Mouse (Mus musculus) hindbrain, postnatal 0 days (tissue): Measurements from ENCODE around the gene Gpr162. TPM values are rescaled to one million over a fixed set of nuclear protein-coding genes. Genes with fewer than 3 reads are reported as not detected.

Experiments used
- ATAC-seq: fragments of 200-750 bp; cut with Nextera tagmentation; 2 replicates; pipeline ENCODE4 v1.8.0; 2017; ENCODE audit warnings: mild to moderate bottlenecking, moderate TSS enrichment, moderate library complexity
- DNase-seq: peaks from one replicate; pipeline ENCODE4 v3.0.0-alpha.2; 2015; ENCODE audit warnings: low spot score
- H3K27ac ChIP-seq: fragments of 300-500 bp; sonication (generic); 2 replicates; pipeline ENCODE4 v1.5.1; 2014; ENCODE audit warnings: mild to moderate bottlenecking
- H3K27me3 ChIP-seq: fragments of 300-500 bp; sonication (generic); 2 replicates; pipeline ENCODE4 v1.6.1; 2014; ENCODE audit warnings: low read length, mixed read lengths; ENCODE audit not compliant: insufficient read depth
- H3K36me3 ChIP-seq: fragments of 300-500 bp; sonication (generic); 2 replicates; pipeline ENCODE4 v1.6.1; 2014; ENCODE audit warnings: low read length, mixed read lengths; ENCODE audit not compliant: insufficient read depth
- H3K4me1 ChIP-seq: fragments of 300-500 bp; sonication (generic); 2 replicates; pipeline ENCODE4 v1.6.1; 2014; ENCODE audit warnings: antibody characterized with exemption, low read length, mixed read lengths; ENCODE audit not compliant: insufficient read depth
- H3K4me2 ChIP-seq: fragments of 300-500 bp; sonication (generic); 2 replicates; pipeline ENCODE4 v1.6.1; 2014; ENCODE audit warnings: low read depth, mild to moderate bottlenecking, low read length, moderate library complexity, mixed read lengths
- H3K4me3 ChIP-seq: fragments of 300-500 bp; sonication (generic); 2 replicates; pipeline ENCODE4 v1.5.1; 2014; ENCODE audit warnings: low read length
- H3K9ac ChIP-seq: fragments of 300-500 bp; sonication (generic); replicated peaks from 2 replicates; pipeline ENCODE4 v1.6.1; 2014; ENCODE audit warnings: mild to moderate bottlenecking, low read length, moderate library complexity, mixed read lengths
- H3K9me3 ChIP-seq: fragments of 300-500 bp; sonication (generic); 2 replicates; pipeline ENCODE4 v1.6.1; 2016; ENCODE audit warnings: low read length, mixed read lengths
- CTCF ChIP-seq: IDR thresholded peaks from 2 replicates; pipeline ENCODE4 v1.5.1; 2016; ENCODE audit warnings: antibody characterized with exemption, control low read depth, low read depth
- WGBS: fragments of 180-500 bp; shearing (Covaris S2); extraction: QIAGEN DNeasy Blood & Tissue Kit; methylation state at CpG from one replicate; pipeline ENCODE4 v1.1.7; 2014; 5-methylcytosine and 5-hydroxymethylcytosine counted together
- polyA plus RNA-seq: library from polyadenylated mRNA; unstranded; fragments of >200 nt; fragmentation: Nextera tagmentation; extraction: Ambion mirVana; gene quantifications from 2 replicates; pipeline ENCODE4 v1.2.1, GENCODE M21; 2015
- total RNA-seq: library from RNA; depleted of rRNA; stranded (reverse); fragments of >200 nt; gene quantifications from 2 replicates; pipeline ENCODE4 v1.2.3, GENCODE M21; 2014

Gene Gpr162
- total and polyA plus RNA-seq, 2 experiments from 2014 or later = 31.9 to 194 TPM

DNA sequence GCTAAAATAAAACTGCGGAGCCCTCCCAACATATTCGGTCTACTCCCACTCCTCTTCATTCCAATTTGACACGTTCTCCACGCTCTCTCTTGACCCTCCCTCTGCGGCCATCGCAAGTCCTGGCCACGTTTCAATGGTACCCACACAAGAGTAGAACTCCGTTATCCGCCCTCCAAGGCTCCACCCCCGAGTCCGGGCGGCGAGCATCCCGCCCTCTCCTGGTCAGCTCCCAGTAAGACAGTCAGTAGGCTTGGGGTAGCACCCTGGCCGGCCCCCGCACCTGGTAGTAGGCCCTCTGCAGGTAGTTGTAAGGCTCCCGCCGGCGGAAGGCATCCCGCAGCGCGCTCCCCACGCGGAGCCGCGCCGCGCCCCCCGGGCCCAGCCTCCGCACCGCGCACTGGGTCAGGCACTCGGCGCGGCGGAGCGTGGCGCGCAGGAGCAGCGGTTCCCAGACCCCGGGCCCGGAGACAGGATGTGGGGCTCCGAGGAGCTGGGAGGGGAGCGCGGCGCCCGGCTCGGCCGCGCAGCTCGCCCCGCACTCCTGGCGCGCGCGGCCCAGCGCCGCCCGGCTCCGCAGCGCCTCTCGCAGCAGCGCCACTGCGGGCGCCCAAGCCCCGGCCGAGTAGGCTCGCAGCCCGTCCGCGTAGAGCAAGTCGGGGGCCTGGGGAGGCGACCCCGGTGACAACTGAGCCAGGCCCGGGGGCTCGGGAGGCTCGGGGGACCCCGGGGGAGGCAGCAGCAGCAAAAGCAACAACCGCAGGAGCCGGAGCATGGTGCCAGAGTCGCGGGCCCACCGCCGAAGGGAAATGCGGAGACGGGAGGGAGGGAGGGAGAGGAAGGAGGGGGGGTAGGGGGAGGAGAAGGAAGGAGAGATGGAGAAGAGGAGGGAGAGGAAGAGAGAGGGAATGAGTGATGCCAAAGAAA, 6.6 kb downstream of the Gpr162 start, which contains the start of gene P3h3:
Gene P3h3, minus strand, starts transcription at position 837 of the 924 bp plus-strand sequence.
- WGBS = under 1% methylated on average over 83 of the region's 86 CpGs
- H3K27ac ChIP-seq = peak within 1 kb of the TSS; percentile 98
- TF ChIP-seq CTCF = peak; percentile 81
- H3K9me3 ChIP-seq = no peaks in the 10 kb centered on the region
- no peaks in the 10 kb centered on the region for H3K27me3 ChIP-seq
- DNase-seq (peak; percentile 93), ATAC-seq (peak; percentile 88)
- H3K36me3 ChIP-seq = no peaks in the 10 kb centered on the region
- peak within 1 kb of the TSS; percentile 92 for H3K9ac ChIP-seq
- peaks cover 13% of the 10 kb centered on the region for H3K4me1 ChIP-seq
- peak within 1 kb of the TSS; percentile 70 for H3K4me3 ChIP-seq
- H3K4me2 ChIP-seq = peak within 1 kb of the TSS; percentile 93

DNA sequence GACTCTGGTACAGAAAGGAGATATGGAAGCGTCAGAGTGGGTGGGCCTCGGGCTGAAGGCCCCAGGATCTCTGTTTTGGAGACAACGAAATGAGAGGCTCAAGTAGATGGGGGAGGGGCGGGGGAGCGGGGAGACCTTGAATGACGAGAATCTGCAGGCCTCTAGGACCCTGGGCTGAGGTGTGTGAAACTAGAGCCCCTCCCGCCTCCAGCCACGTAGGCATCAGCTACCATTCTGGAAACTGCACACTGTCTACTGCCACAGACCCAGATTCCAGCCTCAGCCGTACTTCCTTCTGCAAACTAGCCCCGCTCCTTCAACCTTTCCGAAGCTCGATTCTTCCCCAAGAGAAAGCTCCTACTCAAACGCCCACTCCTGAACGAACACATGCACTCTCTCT, 7.5 kb downstream of the Gpr162 start:
- 7% methylated on average over 14 of the region's 14 CpGs for WGBS
- DNase-seq (peak; percentile 88), ATAC-seq (peak; percentile 73)
- Histone ChIP-seq H3K36me3 (no peaks in the 10 kb centered on the region), H3K4me2 (peak overlapping the region; percentile 93), H3K9me3 (no peaks in the 10 kb centered on the region), H3K4me3 (peak overlapping the region; percentile 70), H3K4me1 (peaks cover 6% of the 10 kb centered on the region; the same call in 1 of the 2 replicates), H3K9ac (peak overlapping the region; percentile 92), H3K27ac (peak overlapping the region; percentile 98), H3K27me3 (no peaks in the 10 kb centered on the region)
- no peak for TF ChIP-seq CTCF

DNA sequence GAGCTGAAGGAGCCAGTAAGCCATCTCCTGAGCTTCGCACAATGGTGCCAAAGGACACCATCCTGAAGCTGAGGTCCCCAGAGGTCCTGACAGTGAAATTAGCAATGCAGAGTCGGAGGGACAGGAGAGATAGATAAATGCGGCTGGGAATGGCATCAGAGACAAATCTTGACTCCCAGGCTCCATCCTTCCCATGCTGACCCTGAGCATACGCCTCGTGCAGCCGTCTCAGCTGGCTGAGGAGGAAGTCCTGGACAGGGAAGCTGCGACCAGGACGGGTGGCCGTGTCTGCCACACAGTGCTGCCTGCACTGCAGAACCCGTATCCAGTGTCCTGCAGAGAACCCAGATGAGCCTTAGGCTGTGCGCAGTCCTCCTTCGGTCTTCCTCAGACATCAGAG, 9.1 kb downstream of the Gpr162 start:
- Histone ChIP-seq H3K4me3 (no peak overlapping the region), H3K9me3 (no peaks in the 10 kb centered on the region), H3K4me1 (no peaks in the 10 kb centered on the region), H3K27ac (no peak overlapping the region; the same call in 1 of the 2 replicates), H3K9ac (no peak overlapping the region), H3K4me2 (no peak overlapping the region), H3K27me3 (no peaks in the 10 kb centered on the region), H3K36me3 (0 out of 2 replicates have a peak, but pooled peaks cover under 1% of the 10 kb centered on the region)
- TF ChIP-seq CTCF = no peak
- DNase-seq (no peak), ATAC-seq (no peak)
- WGBS = 70% methylated on average over 12 of the region's 12 CpGs

DNA sequence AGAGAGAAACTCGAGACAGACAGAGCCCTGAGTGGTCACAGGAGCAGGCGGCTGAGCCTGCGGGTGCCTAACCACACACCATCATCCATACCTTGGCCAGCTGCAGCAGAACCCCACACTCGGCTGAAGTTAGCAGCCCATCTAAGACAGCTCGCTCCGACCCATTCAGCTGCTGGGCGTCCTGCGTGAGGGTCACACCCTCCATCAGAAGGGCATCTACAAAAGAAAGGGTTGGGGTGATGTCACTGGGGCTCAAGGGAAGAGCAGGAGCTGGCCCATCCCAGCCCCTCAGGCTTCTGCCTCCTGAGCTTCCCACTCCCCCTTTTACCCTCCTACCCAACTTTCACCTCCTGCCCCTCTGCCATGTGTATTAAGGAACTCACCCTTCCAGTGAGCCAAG, 13.2 kb downstream of the Gpr162 start:
- 50% methylated on average over 8 of the region's 8 CpGs for WGBS
- ATAC-seq (no peak), DNase-seq (no peak)
- H3K27me3 ChIP-seq = no peaks in the 10 kb centered on the region
- H3K4me1 ChIP-seq = no peaks in the 10 kb centered on the region
- no peaks in the 10 kb centered on the region for H3K9me3 ChIP-seq
- no peak overlapping the region for H3K4me3 ChIP-seq
- no peak overlapping the region for H3K27ac ChIP-seq
- peaks cover 5% of the 10 kb centered on the region; the same call in 1 of the 2 replicates for H3K36me3 ChIP-seq
- TF ChIP-seq CTCF = no peak
- no peak overlapping the region for H3K9ac ChIP-seq
- H3K4me2 ChIP-seq = no peak overlapping the region

DNA sequence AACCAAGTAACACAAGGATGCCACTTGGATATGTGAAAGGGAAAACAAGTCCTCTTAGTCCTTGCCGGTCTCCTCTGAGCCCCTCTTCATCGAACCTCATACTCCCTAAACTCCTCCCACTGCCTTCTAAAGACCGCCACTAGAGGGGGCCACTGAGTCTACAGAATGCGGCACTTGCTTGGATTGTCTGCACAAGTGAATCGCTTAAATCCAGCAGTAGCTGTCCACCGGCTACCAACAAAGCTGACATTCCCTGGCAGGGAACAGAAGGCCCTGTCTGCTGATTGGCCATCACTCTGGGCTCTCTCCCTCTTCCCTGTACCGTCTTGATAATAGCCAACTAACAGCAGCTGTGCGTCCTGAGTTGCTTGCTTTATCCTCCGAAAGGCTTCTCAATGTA, 16.5 kb downstream of the Gpr162 start:
- no peaks in the 10 kb centered on the region for H3K9me3 ChIP-seq
- ATAC-seq = peak; percentile 92
- H3K27ac ChIP-seq = peak overlapping the region; percentile 67
- DNase-seq = peak; percentile 96
- no peaks in the 10 kb centered on the region for H3K27me3 ChIP-seq
- no peak overlapping the region for H3K9ac ChIP-seq
- no peak overlapping the region for H3K4me3 ChIP-seq
- peaks cover 8% of the 10 kb centered on the region; the same call in 1 of the 2 replicates for H3K36me3 ChIP-seq
- 0 out of 2 replicates have a peak overlapping the region, but pooled peaks have one; percentile 10 for H3K4me2 ChIP-seq
- TF ChIP-seq CTCF = peak; percentile 99
- 6% methylated on average over 9 of the region's 9 CpGs for WGBS
- H3K4me1 ChIP-seq = no peaks in the 10 kb centered on the region

DNA sequence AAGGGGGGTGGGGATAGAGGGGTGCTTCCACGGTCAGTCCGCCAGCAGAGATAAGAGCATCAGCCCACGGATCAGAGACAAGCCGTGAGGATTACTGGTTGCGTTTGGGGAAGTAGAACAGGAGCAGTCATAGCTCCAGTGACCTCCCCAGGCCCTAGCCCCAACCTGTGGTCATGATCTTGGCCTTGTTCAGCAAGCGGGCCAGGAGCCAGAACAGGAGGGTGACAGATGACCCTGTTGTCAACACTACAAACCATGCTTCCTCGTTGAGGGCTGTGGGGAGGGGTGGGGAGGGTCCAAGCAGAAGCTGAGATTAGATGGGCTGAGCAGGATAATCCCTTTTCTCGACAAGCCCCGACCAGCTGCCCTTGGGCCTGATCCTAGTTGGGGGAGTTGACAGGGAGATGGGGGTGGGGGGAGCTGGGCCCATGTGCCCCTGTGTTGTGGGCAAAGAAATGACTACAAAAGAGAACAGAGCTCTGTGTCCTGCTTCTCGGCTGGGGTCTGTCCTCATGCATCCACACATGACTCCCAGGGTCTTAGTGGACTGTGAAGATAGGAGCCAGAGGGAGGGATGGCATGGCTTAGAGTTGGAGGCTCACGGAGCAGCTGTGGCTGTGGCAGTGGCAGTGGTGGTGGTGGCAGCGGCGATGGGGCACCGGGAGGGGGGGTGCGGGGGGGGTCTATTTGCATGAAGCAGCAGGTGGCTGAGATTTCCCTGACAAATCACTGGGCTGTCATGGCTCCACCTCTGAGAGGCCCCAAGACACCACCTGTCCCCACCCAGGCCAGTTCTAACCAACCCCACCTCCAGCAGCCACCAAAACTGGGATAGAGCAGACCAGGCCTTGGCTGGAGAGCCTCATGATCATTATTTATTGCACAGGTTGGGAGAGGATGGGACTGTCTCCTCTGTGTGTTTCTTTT, 23.3 kb downstream of the Gpr162 start, which contains the start of gene Gnb3:
Gene Gnb3, minus strand, starts transcription at position 35 of the 927 bp plus-strand sequence.
- no peaks in the 10 kb centered on the region for H3K9me3 ChIP-seq
- H3K4me2 ChIP-seq = no peak within 1 kb of the TSS
- H3K9ac ChIP-seq = 0 out of 2 replicates have a peak within 1 kb of the TSS, but pooled peaks have one; percentile 17
- 31% methylated on average over 15 of the region's 15 CpGs for WGBS
- H3K4me1 ChIP-seq = no peaks in the 10 kb centered on the region
- peaks cover 8% of the 10 kb centered on the region for H3K36me3 ChIP-seq
- H3K4me3 ChIP-seq = no peak within 1 kb of the TSS
- DNase-seq = peak; percentile 56
- H3K27ac ChIP-seq = peak within 1 kb of the TSS; percentile 51
- no peak for TF ChIP-seq CTCF
- peak; percentile 46 for ATAC-seq
- no peaks in the 10 kb centered on the region for H3K27me3 ChIP-seq
